Mouse (Mus musculus): ENCODE data around the gene Cbx4. TPM values are rescaled to one million over a fixed set of nuclear protein-coding genes. Genes with fewer than 3 reads are reported as not detected.

Gene Cbx4
- polyA plus RNA-seq, 1 experiment, result 0.46 TPM

DNA sequence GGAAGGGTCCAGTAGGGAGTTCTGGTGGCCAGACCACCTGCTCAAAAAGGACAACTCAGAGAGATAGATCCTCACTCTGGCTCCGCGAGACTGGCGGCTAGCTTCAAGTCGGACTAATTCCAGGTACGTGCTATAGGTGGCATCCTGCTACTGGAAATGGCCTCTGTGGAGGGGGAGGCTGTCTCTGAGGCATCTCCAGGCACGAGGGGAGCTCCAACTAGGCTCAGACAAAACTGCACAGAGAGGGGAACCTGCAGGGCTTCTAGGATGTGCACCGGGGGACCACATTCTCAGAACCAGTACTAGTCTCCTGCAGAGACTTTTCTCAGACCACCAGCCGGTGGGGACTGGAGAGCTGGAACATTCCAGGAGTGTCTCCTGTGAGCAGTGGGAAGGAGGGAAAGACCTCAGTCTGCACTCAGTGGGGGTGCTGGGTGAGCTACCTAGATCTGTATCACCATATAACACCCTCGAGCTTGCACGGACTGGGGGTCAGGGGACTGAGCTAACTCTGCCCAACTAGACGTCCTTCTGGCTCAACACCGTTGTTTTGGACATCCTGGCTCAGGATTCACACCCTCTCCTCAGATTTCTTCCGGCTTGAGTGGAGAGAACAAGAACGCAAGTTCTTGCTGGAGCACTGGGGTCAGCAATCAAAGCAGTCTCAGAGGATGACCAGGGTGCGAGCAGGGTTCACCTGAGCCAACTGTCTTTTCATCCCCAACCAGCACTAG is 33.9 kb downstream of the Cbx4 start:
- peaks cover 5% of the 10 kb centered on the region for H3K4me1 ChIP-seq (ENCODE audit: control insufficient read depth, insufficient read depth, low read length)
- no peak overlapping the region for H3K4me3 ChIP-seq (ENCODE audit: low read depth, low read length)
- TF ChIP-seq CTCF (IDR thresholded peaks at IDR 0.05; ENCODE audit: low read depth, low read length) (peak; percentile 56), EP300 (IDR thresholded peaks at IDR 0.05; ENCODE audit: insufficient read depth, low read depth, low read length) (no peak)
- no peaks in the 10 kb centered on the region for H3K36me3 ChIP-seq (ENCODE audit: control insufficient read depth, insufficient read depth, low read length, poor library complexity, severe bottlenecking)
- no peak overlapping the region for H3K9ac ChIP-seq (ENCODE audit: low read depth, poor library complexity, severe bottlenecking)
- H3K27me3 ChIP-seq (ENCODE audit: control insufficient read depth, insufficient read depth, low read length, poor library complexity, severe bottlenecking), result peaks cover 48% of the 10 kb centered on the region
- H3K9me3 ChIP-seq (replicated peaks; ENCODE audit: control insufficient read depth, insufficient read depth, low read length, poor library complexity, severe bottlenecking), result no peaks in the 10 kb centered on the region
- H3K27ac ChIP-seq (ENCODE audit: insufficient read depth, low read length), result no peak overlapping the region

GRCm38 (mm10) chr11:119051426-119051825 is 34.6 kb downstream of the Cbx4 start:
- Histone ChIP-seq H3K4me1 (ENCODE audit: control insufficient read depth, insufficient read depth, low read length) (peaks cover 5% of the 10 kb centered on the region), H3K27ac (ENCODE audit: insufficient read depth, low read length) (no peak overlapping the region), H3K4me3 (ENCODE audit: low read depth, low read length) (no peak overlapping the region), H3K9ac (ENCODE audit: low read depth, poor library complexity, severe bottlenecking) (no peak overlapping the region), H3K9me3 (replicated peaks; ENCODE audit: control insufficient read depth, insufficient read depth, low read length, poor library complexity, severe bottlenecking) (no peaks in the 10 kb centered on the region), H3K36me3 (ENCODE audit: control insufficient read depth, insufficient read depth, low read length, poor library complexity, severe bottlenecking) (no peaks in the 10 kb centered on the region), H3K27me3 (ENCODE audit: control insufficient read depth, insufficient read depth, low read length, poor library complexity, severe bottlenecking) (peaks cover 41% of the 10 kb centered on the region)
- no peak for TF ChIP-seq EP300 (IDR thresholded peaks at IDR 0.05; ENCODE audit: insufficient read depth, low read depth, low read length)
- TF ChIP-seq CTCF (IDR thresholded peaks at IDR 0.05; ENCODE audit: low read depth, low read length), result no peak
- TF ChIP-seq POLR2A (IDR thresholded peaks at IDR 0.05; ENCODE audit: insufficient read depth, low read length), result no peak

- TF ChIP-seq EP300 (IDR thresholded peaks at IDR 0.05; ENCODE audit: insufficient read depth, low read depth, low read length), result no peak
- TF ChIP-seq CTCF (IDR thresholded peaks at IDR 0.05; ENCODE audit: low read depth, low read length), result no peak
- no peak for TF ChIP-seq POLR2A (IDR thresholded peaks at IDR 0.05; ENCODE audit: insufficient read depth, low read length)
- no peak overlapping the region for H3K4me3 ChIP-seq (ENCODE audit: low read depth, low read length)
- H3K9me3 ChIP-seq (replicated peaks; ENCODE audit: control insufficient read depth, insufficient read depth, low read length, poor library complexity, severe bottlenecking), result no peaks in the 10 kb centered on the region
- H3K27me3 ChIP-seq (ENCODE audit: control insufficient read depth, insufficient read depth, low read length, poor library complexity, severe bottlenecking), result peaks cover 37% of the 10 kb centered on the region
- H3K9ac ChIP-seq (ENCODE audit: low read depth, poor library complexity, severe bottlenecking), result no peak overlapping the region
- peaks cover 5% of the 10 kb centered on the region for H3K4me1 ChIP-seq (ENCODE audit: control insufficient read depth, insufficient read depth, low read length)
- no peaks in the 10 kb centered on the region for H3K36me3 ChIP-seq (ENCODE audit: control insufficient read depth, insufficient read depth, low read length, poor library complexity, severe bottlenecking)
- no peak overlapping the region for H3K27ac ChIP-seq (ENCODE audit: insufficient read depth, low read length)
Observed at GRCm38 (mm10) chr11:119050361-119050760, 35.7 kb downstream of the Cbx4 start.

DNA sequence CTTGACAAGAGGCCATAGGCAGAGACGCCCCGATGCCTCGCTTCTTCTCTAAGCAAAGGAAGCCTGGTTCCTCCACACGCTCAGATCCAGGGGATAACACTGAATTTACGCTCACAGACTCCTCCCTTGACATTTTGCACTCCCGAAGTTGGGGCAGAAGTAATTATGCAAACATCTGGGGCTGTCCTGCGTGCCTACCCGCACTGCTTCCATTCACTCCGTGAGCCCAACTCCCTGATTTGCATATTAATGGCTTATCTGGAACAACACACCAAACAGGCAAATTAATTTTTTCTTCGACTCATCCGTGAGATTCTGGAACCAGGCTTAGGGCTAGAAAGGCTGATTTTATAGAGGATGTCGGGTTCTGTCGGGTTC is 37.9 kb downstream of the Cbx4 start:
- no peak overlapping the region for H3K9ac ChIP-seq (ENCODE audit: low read depth, poor library complexity, severe bottlenecking)
- TF ChIP-seq EP300 (IDR thresholded peaks at IDR 0.05; ENCODE audit: insufficient read depth, low read depth, low read length) (no peak), CTCF (IDR thresholded peaks at IDR 0.05; ENCODE audit: low read depth, low read length) (no peak), POLR2A (IDR thresholded peaks at IDR 0.05; ENCODE audit: insufficient read depth, low read length) (no peak)
- no peaks in the 10 kb centered on the region for H3K36me3 ChIP-seq (ENCODE audit: control insufficient read depth, insufficient read depth, low read length, poor library complexity, severe bottlenecking)
- H3K27ac ChIP-seq (ENCODE audit: insufficient read depth, low read length), result no peak overlapping the region
- H3K27me3 ChIP-seq (ENCODE audit: control insufficient read depth, insufficient read depth, low read length, poor library complexity, severe bottlenecking), result peaks cover 27% of the 10 kb centered on the region
- H3K9me3 ChIP-seq (replicated peaks; ENCODE audit: control insufficient read depth, insufficient read depth, low read length, poor library complexity, severe bottlenecking), result no peaks in the 10 kb centered on the region
- no peaks in the 10 kb centered on the region for H3K4me1 ChIP-seq (ENCODE audit: control insufficient read depth, insufficient read depth, low read length)
- no peak overlapping the region for H3K4me3 ChIP-seq (ENCODE audit: low read depth, low read length)

GRCm38 (mm10) chr11:119047261-119048132 is 38.5 kb downstream of the Cbx4 start:
- Histone ChIP-seq H3K4me3 (ENCODE audit: low read depth, low read length) (no peak overlapping the region), H3K4me1 (ENCODE audit: control insufficient read depth, insufficient read depth, low read length) (no peaks in the 10 kb centered on the region), H3K9ac (ENCODE audit: low read depth, poor library complexity, severe bottlenecking) (no peak overlapping the region), H3K9me3 (replicated peaks; ENCODE audit: control insufficient read depth, insufficient read depth, low read length, poor library complexity, severe bottlenecking) (no peaks in the 10 kb centered on the region), H3K36me3 (ENCODE audit: control insufficient read depth, insufficient read depth, low read length, poor library complexity, severe bottlenecking) (no peaks in the 10 kb centered on the region), H3K27me3 (ENCODE audit: control insufficient read depth, insufficient read depth, low read length, poor library complexity, severe bottlenecking) (peaks cover 33% of the 10 kb centered on the region), H3K27ac (ENCODE audit: insufficient read depth, low read length) (no peak overlapping the region)
- TF ChIP-seq POLR2A (IDR thresholded peaks at IDR 0.05; ENCODE audit: insufficient read depth, low read length) (no peak), CTCF (IDR thresholded peaks at IDR 0.05; ENCODE audit: low read depth, low read length) (peak; percentile 5)

All from ES-Bruce4 (cell line).